Mouse (Mus musculus) ES-E14 (cell line): Measurements from ENCODE around the gene Kirrel. TPM values are rescaled to one million over a fixed set of nuclear protein-coding genes. Genes with fewer than 3 reads are reported as not detected.

ENCODE experiments used
- DNase-seq: peaks from one replicate; pipeline ENCODE4 v3.0.0-alpha.2; 2013; ENCODE audit warnings: low read depth, low spot score
- H3K27ac ChIP-seq: 2 replicates; pipeline ENCODE4 v1.5.1; 2012; ENCODE audit warnings: low read depth, mild to moderate bottlenecking, low read length, moderate library complexity, mixed read lengths; ENCODE audit not compliant: poor library complexity, insufficient read depth, severe bottlenecking
- H3K36me3 ChIP-seq: 2 replicates; pipeline ENCODE4 v1.6.1; 2012; ENCODE audit warnings: mild to moderate bottlenecking, low read length, moderate library complexity, mixed read lengths; ENCODE audit not compliant: control insufficient read depth, poor library complexity, insufficient read depth, severe bottlenecking
- H3K4me1 ChIP-seq, 2 experiments: fragments of 150-350 bp in 1 of 2; sonication (generic) in 1 of 2; 2 replicates each; pipeline ENCODE4 v1.6.1; 2012; ENCODE audit warnings: low read length in 2 of 2, mild to moderate bottlenecking in 1 of 2, mixed read lengths in 1 of 2; ENCODE audit not compliant: control insufficient read depth in 2 of 2, insufficient read depth in 2 of 2, poor library complexity in 1 of 2
- H3K4me3 ChIP-seq, 2 experiments: fragments of 150-350 bp in 1 of 2; sonication (generic) in 1 of 2; 2 replicates each; pipeline ENCODE4 v1.5.1; 2012; ENCODE audit warnings: low read length in 2 of 2, low read depth in 1 of 2, mild to moderate bottlenecking in 1 of 2, mixed read lengths in 1 of 2; ENCODE audit not compliant: insufficient read depth in 1 of 2, poor library complexity in 1 of 2, severe bottlenecking in 1 of 2
- H3K9ac ChIP-seq: 2 replicates; pipeline ENCODE4 v1.6.1; 2012; ENCODE audit warnings: low read depth, mild to moderate bottlenecking, low read length, mixed read lengths; ENCODE audit not compliant: poor library complexity, insufficient read depth, severe bottlenecking
- H3K9me3 ChIP-seq: fragments of 150-350 bp; sonication (generic); 2 replicates; pipeline ENCODE4 v1.6.1; 2012; ENCODE audit warnings: low read depth, mild to moderate bottlenecking, low read length; ENCODE audit not compliant: control insufficient read depth, insufficient read depth
- CHD2 ChIP-seq: IDR thresholded peaks from 2 replicates; pipeline ENCODE4 v1.6.1; 2014; ENCODE audit warnings: mild to moderate bottlenecking, low read depth, low read length, inconsistent platforms
- HCFC1 ChIP-seq: IDR thresholded peaks from 2 replicates; pipeline ENCODE4 v1.6.1; 2012; ENCODE audit warnings: low read length, inconsistent platforms, borderline replicate concordance; ENCODE audit not compliant: insufficient read depth
- MAFK ChIP-seq: IDR thresholded peaks from 2 replicates; pipeline ENCODE4 v1.6.1; 2014; ENCODE audit warnings: mild to moderate bottlenecking, low read depth, low read length, inconsistent platforms; ENCODE audit not compliant: insufficient read depth
- ZC3H11A ChIP-seq: IDR thresholded peaks from 2 replicates; pipeline ENCODE4 v1.6.1; 2012; ENCODE audit warnings: low read depth, mild to moderate bottlenecking, inconsistent platforms, low read length, borderline replicate concordance
- in situ Hi-C, 2 experiments: fragments of 600-800 bp; cut with MboI; formaldehyde crosslinking; loops; one replicate each; pipeline ENCODE4 v1.15.1; 2025; ENCODE audit warnings: low sequenced_read_pairs in 2 of 2, inconsistent platforms in 1 of 2; ENCODE audit not compliant: unreplicated experiment in 2 of 2
- total RNA-seq: library from RNA; depleted of rRNA; stranded (reverse); fragments of 300-350 nt; gene quantifications from 2 replicates; pipeline ENCODE4 v1.2.3, GENCODE M21; 2012; rRNA removed

Gene Kirrel
- total RNA-seq, 1 experiment, result 35.5 TPM

DNA sequence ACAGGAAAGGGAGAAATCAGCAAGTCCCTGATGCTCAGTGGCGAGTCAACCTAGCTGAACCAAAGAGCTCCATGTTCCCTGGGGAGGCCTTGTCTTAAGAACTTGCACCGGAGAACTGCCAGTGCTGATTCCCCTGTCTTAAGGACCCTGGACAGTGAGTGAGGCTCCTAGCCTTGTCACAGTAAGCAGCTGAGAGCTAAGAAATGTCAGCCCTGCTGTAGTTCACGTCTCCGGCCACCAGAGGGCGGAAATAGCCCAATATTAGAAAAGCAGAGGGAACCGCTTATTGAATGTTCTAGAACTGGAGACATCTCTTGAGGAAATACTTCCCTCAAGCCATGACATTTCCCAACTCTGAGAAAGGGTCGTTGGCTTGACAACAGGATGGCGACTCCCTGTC is 141.2 kb downstream of the Kirrel start:
- Histone ChIP-seq H3K9me3 (no peaks in the 10 kb centered on the region), H3K9ac (no peak overlapping the region), H3K27ac (peak overlapping the region; percentile 45; the same call in 1 of the 2 replicates), H3K4me1 (peaks cover 0 to 8% of the 10 kb centered on the region in 2 experiments; a peak in 3 of 4 replicates), H3K36me3 (no peaks in the 10 kb centered on the region), H3K4me3 (no peak overlapping the region)
- TF ChIP-seq HCFC1 (no peak), ZC3H11A (peak; percentile 96), MAFK (0 out of 2 replicates have a peak, but pooled peaks have one; percentile 41), CHD2 (no peak)
- DNase-seq, result peak; percentile 98
- in situ Hi-C loops, result loop anchor here in 1 of 2 experiments (10.0 kb wide), 2 partner anchors 471 to 531 kb away; no protein-coding TSS in a partner anchor

DNA sequence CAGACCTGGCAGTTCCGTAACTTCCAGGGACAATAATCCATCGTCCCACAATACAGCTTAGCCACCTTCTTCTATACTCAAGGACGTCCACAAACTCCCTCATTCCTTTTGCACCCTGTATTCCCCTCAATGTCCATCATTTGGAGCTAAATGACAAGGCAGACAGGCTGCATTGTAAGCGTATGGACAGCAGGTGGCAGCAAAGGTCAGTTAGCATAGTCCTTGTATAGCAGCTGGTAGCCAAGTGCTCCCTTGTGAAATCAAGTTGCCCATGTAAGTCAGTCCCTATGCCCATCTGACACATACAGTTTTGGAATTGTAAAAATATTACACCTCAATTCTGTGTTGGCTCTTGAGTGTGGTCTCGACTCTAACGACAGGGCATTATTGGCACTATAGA is 143.7 kb downstream of the Kirrel start:
- no peak overlapping the region for H3K27ac ChIP-seq
- DNase-seq, result peak; percentile 69
- in situ Hi-C loops, result loop anchor here in 1 of 2 experiments (10.0 kb wide), 2 partner anchors 474 to 534 kb away; no protein-coding TSS in a partner anchor
- no peak overlapping the region for H3K4me3 ChIP-seq
- peaks cover 0 to 4% of the 10 kb centered on the region in 2 experiments; a peak in 3 of 4 replicates for H3K4me1 ChIP-seq
- TF ChIP-seq ZC3H11A, result peak; percentile 86; the same call in 1 of the 2 replicates
- TF ChIP-seq CHD2, result no peak
- H3K9ac ChIP-seq, result no peak overlapping the region
- H3K36me3 ChIP-seq, result no peaks in the 10 kb centered on the region
- no peaks in the 10 kb centered on the region for H3K9me3 ChIP-seq

Other genes with a start within 250 kb of the Kirrel start
- 12.3 and 12.4 TPM in 2 replicates for gene Cd1d1, start 175.3 kb downstream of the Kirrel start, total RNA-seq
- not detected in 2 replicates for gene Fcrls, start 89.0 kb upstream of the Kirrel start, total RNA-seq
- gene Cd5l, start 183.1 kb upstream of the Kirrel start, total RNA-seq, result not detected in 2 replicates
- gene Fcrl1, start 201.6 kb upstream of the Kirrel start, total RNA-seq, result 0.27 and 0.32 TPM in 2 replicates